Mouse (Mus musculus) kidney, postnatal 0 days (tissue): Measurements from ENCODE around the gene Prm2. TPM values are rescaled to one million over a fixed set of nuclear protein-coding genes. Genes with fewer than 3 reads are reported as not detected.

Experiments used
- ATAC-seq: fragments of 200-750 bp; cut with Nextera tagmentation; replicated peaks from 2 replicates; pipeline ENCODE4 v1.8.0; 2017; ENCODE audit warnings: low read depth, moderate number of reproducible peaks, moderate TSS enrichment, moderate library complexity; ENCODE audit not compliant: low FRiP score
- DNase-seq: peaks from one replicate; pipeline ENCODE4 v3.0.0-alpha.2; 2016; ENCODE audit warnings: low spot score
- H3K27ac ChIP-seq: fragments of 300-500 bp; sonication (generic); 2 replicates; pipeline ENCODE4 v1.5.1; 2014; ENCODE audit warnings: mild to moderate bottlenecking
- H3K27me3 ChIP-seq: fragments of 300-500 bp; sonication (generic); 2 replicates; pipeline ENCODE4 v1.6.1; 2014; ENCODE audit warnings: low read length, mixed read lengths; ENCODE audit not compliant: insufficient read depth
- H3K36me3 ChIP-seq: fragments of 300-500 bp; sonication (generic); 2 replicates; pipeline ENCODE4 v1.6.1; 2014; ENCODE audit warnings: low read length, mixed read lengths; ENCODE audit not compliant: insufficient read depth
- H3K4me1 ChIP-seq: fragments of 300-500 bp; sonication (generic); replicated peaks from 2 replicates; pipeline ENCODE4 v1.6.1; 2014; ENCODE audit warnings: antibody characterized with exemption, low read length, mixed read lengths; ENCODE audit not compliant: insufficient read depth
- H3K4me2 ChIP-seq: fragments of 300-500 bp; sonication (generic); 2 replicates; pipeline ENCODE4 v1.6.1; 2014; ENCODE audit warnings: mild to moderate bottlenecking, low read length, moderate library complexity, mixed read lengths
- H3K4me3 ChIP-seq: fragments of 300-500 bp; sonication (generic); replicated peaks from 2 replicates; pipeline ENCODE4 v1.5.1; 2014; ENCODE audit warnings: low read depth, low read length
- H3K9ac ChIP-seq: fragments of 300-500 bp; sonication (generic); 2 replicates; pipeline ENCODE4 v1.6.1; 2014; ENCODE audit warnings: low read depth, low read length
- H3K9me3 ChIP-seq: fragments of 300-500 bp; sonication (generic); replicated peaks from 2 replicates; pipeline ENCODE4 v1.6.1; 2016; ENCODE audit warnings: low read length, inconsistent platforms, mixed read lengths
- CTCF ChIP-seq: IDR thresholded peaks from 2 replicates; pipeline ENCODE4 v1.5.1; 2016; ENCODE audit warnings: antibody characterized with exemption, low read depth, mild to moderate bottlenecking, moderate library complexity
- WGBS: fragments of 180-500 bp; shearing (Covaris S2); extraction: QIAGEN DNeasy Blood & Tissue Kit; methylation state at CpG from one replicate; pipeline ENCODE4 v1.1.7; 2014; 5-methylcytosine and 5-hydroxymethylcytosine counted together
- polyA plus RNA-seq: library from polyadenylated mRNA; unstranded; fragments of >200 nt; fragmentation: Nextera tagmentation; extraction: Ambion mirVana; gene quantifications from 2 replicates; pipeline ENCODE4 v1.2.1, GENCODE M21; 2015

Prm2 gene
- polyA plus RNA-seq, 1 experiment from 2014 or later = not detected

DNA sequence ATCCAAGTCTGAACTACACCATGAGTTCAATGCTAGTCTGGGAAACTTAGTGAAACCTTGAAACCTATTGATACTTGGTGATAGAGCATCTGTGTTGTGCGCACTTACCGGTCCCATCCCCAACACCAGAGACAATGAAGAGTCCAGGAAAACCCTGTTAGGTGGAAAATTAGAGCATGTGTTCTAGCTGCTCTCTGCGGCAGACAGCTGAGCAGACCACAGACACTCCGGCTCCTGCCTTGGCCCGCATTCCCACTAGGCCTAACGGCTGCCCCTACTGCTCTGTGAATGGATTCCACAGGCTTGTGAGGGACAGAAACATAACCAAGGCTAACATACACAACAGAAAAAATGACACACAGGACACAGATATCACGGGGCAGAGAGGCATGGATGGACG lies 22.4 kb downstream of the Prm2 start:
- DNase-seq = no peak
- no peak overlapping the region for H3K27ac ChIP-seq
- no peak overlapping the region for H3K9ac ChIP-seq
- WGBS = 82% methylated on average over 8 of the region's 8 CpGs
- no peak for TF ChIP-seq CTCF
- H3K9me3 ChIP-seq = no peaks in the 10 kb centered on the region
- no peaks in the 10 kb centered on the region for H3K27me3 ChIP-seq
- no peaks in the 10 kb centered on the region for H3K4me1 ChIP-seq
- ATAC-seq = no peak
- H3K4me2 ChIP-seq = no peak overlapping the region
- no peaks in the 10 kb centered on the region for H3K36me3 ChIP-seq
- no peak overlapping the region for H3K4me3 ChIP-seq

DNA sequence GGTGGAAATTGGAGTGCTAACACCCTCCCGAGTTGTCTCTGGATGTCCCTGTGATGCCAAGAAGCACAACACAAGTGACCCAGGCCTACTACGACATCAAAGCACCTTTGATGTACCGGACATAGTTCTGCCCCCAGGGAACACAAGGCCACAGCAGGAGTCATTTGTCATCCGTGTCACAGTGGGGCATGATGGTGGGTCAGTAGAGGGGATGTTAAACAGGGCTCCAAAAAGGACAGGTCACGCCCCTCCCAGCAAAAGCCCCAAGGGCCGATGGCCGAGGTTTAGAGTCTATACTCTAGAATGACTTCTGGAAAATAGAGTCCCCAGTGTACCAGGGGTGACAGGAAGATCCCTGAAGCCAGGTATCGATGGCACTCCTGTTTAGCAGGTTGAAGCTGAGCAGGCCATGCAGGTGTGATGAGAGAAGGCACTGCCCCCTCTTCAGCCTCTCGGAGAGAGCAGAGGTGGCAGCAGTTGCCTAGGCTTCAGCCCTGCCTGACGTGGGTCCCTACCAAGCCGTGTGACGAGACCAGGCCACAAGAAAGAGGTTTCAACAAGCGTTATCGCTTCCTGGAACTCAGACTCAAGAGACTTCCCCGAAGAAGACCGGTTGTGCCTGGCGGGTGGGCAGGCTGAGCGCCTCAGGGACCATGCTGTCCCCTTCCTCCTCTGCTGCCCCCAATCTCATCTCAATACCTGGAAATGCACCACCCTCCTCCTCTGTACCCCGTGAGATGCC lies 24.0 kb downstream of the Prm2 start:
- TF ChIP-seq CTCF = no peak
- ATAC-seq (no peak), DNase-seq (no peak)
- Histone ChIP-seq H3K9ac (no peak overlapping the region), H3K27ac (no peak overlapping the region), H3K4me2 (no peak overlapping the region), H3K4me3 (no peak overlapping the region), H3K9me3 (no peaks in the 10 kb centered on the region), H3K27me3 (no peaks in the 10 kb centered on the region), H3K4me1 (no peaks in the 10 kb centered on the region), H3K36me3 (no peaks in the 10 kb centered on the region)
- 71% methylated on average over 19 of the region's 19 CpGs for WGBS

DNA sequence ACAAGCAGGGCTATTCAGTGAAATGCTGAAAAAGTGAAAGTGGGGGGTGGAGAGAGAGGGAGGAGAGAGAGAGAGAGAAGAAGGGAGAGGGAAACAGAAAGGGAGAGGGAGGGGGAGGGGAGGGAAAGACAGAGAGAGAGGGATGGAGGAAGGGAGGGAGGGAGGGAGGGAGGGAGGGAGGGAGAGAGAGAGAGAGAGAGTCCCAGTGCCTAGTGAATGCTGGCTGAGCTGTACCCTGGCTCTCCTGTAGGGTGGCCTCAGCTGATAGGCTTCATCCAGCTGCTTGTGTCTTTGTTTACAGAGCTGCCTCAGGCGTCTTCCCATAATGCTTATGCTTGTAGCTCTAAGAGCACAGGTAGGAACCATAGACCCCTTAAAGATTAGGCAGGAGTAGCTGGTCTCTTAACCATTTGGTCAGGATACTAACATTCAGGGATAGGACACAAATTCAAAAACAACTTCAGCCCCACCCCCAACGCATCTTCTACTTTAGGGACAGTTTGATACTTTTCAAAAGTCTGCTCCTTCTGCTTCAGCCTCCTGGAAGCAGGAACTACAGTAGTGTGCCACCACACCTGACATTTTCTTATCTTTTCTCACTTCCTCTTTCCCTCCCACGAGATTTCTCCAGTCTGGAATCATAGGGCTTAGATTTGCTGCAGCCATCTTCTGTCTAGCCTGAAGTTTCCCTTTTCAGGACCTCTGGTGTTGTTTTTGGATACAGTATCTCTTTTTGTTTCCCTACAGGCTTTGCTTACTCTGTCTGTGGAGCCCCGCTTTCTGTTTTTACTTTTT lies 25.2 kb downstream of the Prm2 start:
- no peak for ATAC-seq

DNA sequence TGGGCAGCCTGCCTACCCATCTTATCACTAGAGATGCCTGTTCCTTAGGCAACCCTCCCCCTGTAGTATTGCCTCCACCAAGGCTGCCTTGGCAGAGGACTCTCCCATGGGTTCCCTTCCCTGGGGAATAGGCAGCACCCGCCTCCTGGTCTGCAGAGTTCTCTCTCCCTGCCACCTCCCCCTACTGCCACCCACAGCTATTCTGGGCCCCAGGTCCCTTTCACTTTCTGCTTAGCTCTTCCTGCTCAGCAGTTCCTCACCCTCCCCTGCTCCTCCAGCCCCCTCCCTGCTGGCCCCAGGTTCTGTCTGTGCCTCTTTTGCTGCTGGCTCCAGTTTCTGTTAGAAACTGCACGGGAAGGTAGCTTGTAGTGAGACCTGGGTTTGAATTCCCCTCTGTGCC lies 26.3 kb downstream of the Prm2 start:
- 54% methylated on average over 2 of the region's 2 CpGs for WGBS
- Histone ChIP-seq H3K27me3 (no peaks in the 10 kb centered on the region), H3K27ac (no peak overlapping the region), H3K4me2 (no peak overlapping the region), H3K9ac (no peak overlapping the region), H3K4me3 (no peak overlapping the region), H3K4me1 (no peaks in the 10 kb centered on the region), H3K9me3 (no peaks in the 10 kb centered on the region), H3K36me3 (no peaks in the 10 kb centered on the region)
- ATAC-seq = no peak
- no peak for TF ChIP-seq CTCF
- no peak for DNase-seq

More for the DNA sequence above, 25.2 kb downstream of the Prm2 start:
- peak; percentile 53 for DNase-seq
- H3K4me3 ChIP-seq = no peak overlapping the region
- WGBS = 38% methylated on average over 4 of the region's 4 CpGs
- no peak for TF ChIP-seq CTCF
- H3K9ac ChIP-seq = no peak overlapping the region
- no peaks in the 10 kb centered on the region for H3K4me1 ChIP-seq
- no peaks in the 10 kb centered on the region for H3K27me3 ChIP-seq
- no peak overlapping the region for H3K27ac ChIP-seq
- H3K4me2 ChIP-seq = no peak overlapping the region
- H3K36me3 ChIP-seq = no peaks in the 10 kb centered on the region
- no peaks in the 10 kb centered on the region for H3K9me3 ChIP-seq

DNA sequence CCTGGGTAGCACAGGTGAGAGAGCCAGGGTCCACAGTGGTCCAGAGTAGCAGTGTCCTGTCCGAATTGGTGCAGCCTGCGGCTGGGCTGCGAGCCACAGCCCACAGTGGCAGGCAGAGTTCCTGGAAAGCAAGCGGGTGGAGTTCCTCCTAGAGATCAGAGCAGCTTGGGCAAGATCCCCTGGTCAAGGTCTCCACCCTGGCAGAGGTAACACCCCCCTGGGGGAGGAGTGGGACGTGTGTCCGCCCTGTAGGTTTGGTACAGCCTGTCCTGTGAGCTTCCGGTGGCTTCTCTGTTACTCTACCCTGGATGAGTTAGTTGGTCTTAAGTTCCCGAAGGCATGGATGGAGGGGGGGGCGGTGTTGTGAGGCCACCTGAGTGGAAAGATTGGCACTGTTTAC lies 27.1 kb downstream of the Prm2 start:
- WGBS = 25% methylated on average over 9 of the region's 9 CpGs
- Histone ChIP-seq H3K27me3 (no peaks in the 10 kb centered on the region), H3K4me3 (no peak overlapping the region), H3K36me3 (no peaks in the 10 kb centered on the region), H3K9me3 (no peaks in the 10 kb centered on the region), H3K4me1 (no peaks in the 10 kb centered on the region), H3K27ac (no peak overlapping the region), H3K9ac (no peak overlapping the region), H3K4me2 (no peak overlapping the region)
- TF ChIP-seq CTCF = no peak
- no peak for DNase-seq
- ATAC-seq = no peak

DNA sequence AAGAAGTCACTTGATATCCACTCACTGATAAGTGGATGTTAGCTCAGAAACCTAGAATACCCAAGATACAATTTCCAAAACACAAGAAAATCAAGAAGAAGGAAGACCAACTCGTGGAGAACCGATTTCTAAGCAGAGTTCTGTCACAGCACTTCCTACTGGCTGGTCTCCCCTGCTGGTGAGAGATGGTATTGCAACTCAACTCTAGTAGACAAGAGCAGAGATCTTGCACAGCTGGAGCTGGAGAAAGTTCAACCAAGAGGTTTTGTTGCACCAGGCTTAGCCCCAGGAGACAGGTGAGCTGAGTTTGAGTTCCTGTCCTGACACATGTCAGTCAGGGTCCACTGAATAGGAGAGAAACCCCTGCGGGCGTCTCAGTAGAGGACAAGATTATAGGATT lies 28.8 kb downstream of the Prm2 start:
- Histone ChIP-seq H3K4me3 (no peak overlapping the region), H3K27ac (no peak overlapping the region), H3K9me3 (no peaks in the 10 kb centered on the region), H3K9ac (no peak overlapping the region), H3K4me2 (no peak overlapping the region), H3K4me1 (no peaks in the 10 kb centered on the region), H3K27me3 (no peaks in the 10 kb centered on the region), H3K36me3 (no peaks in the 10 kb centered on the region)
- ATAC-seq (peak; percentile 40; the same call in 1 of the 2 replicates), DNase-seq (peak; percentile 78)
- WGBS = 40% methylated on average over 4 of the region's 4 CpGs
- TF ChIP-seq CTCF = peak; percentile 83
